Mouse (Mus musculus): ENCODE data around the gene Arid3b.

GRCm38 (mm10) chr9:57836581-57837170, at the start of gene Arid3b:
- TF ChIP-seq CTCF (IDR thresholded peaks at IDR 0.05; ENCODE audit: control insufficient read depth, insufficient read depth, low read length): no peak
- TF ChIP-seq POLR2A (IDR thresholded peaks at IDR 0.05; ENCODE audit: borderline replicate concordance, control insufficient read depth, low read depth, low read length): peak; percentile 51; the same call in 1 of the 2 replicates
